Mouse (Mus musculus) erythroblast, embryonic 14.5 days (primary cell): ENCODE results near the gene Stambpl1. TPM values are rescaled to one million over a fixed set of nuclear protein-coding genes. Genes with fewer than 3 reads are reported as not detected.

Experiments
- H3K27me3 ChIP-seq: 2 replicates; pipeline ENCODE4 v1.6.1; 2012; ENCODE audit warnings: inconsistent platforms; ENCODE audit not compliant: control insufficient read depth
- H3K36me3 ChIP-seq: 2 replicates; pipeline ENCODE4 v1.6.1; 2012; ENCODE audit warnings: mild to moderate bottlenecking, inconsistent platforms; ENCODE audit not compliant: control insufficient read depth
- H3K4me1 ChIP-seq: 2 replicates; pipeline ENCODE4 v1.6.1; 2012; ENCODE audit warnings: inconsistent platforms; ENCODE audit not compliant: control insufficient read depth
- H3K4me3 ChIP-seq: replicated peaks from 2 replicates; pipeline ENCODE3; 2012; ENCODE audit warnings: moderate library complexity, mild to moderate bottlenecking, inconsistent platforms
- H3K9me3 ChIP-seq: 2 replicates; pipeline ENCODE4 v1.6.1; 2012; ENCODE audit warnings: low read length, inconsistent platforms, mixed read lengths; ENCODE audit not compliant: control insufficient read depth
- GATA1 ChIP-seq: IDR thresholded peaks from 2 replicates; pipeline ENCODE4 v1.6.1; 2012; ENCODE audit warnings: low read length, inconsistent platforms, mixed read lengths
- TAL1 ChIP-seq: IDR thresholded peaks from 3 replicates; pipeline ENCODE4 v1.6.1; 2012; ENCODE audit warnings: low read length, inconsistent platforms, mixed read lengths
- polyA plus RNA-seq: library from polyadenylated mRNA; stranded (reverse); fragments of >175 nt; gene quantifications from 2 replicates; pipeline ENCODE4 v1.2.3, GENCODE M21; 2012

The Stambpl1 gene
- not detected in 2 replicates for polyA plus RNA-seq

GRCm38 (mm10) chr19:34192008-34192963 is at the start of gene Stambpl1:
TSS of gene Stambpl1 (plus strand) at chr19:34192229.
- peaks cover 11% of the 10 kb centered on the region for H3K4me1 ChIP-seq
- H3K27me3 ChIP-seq = peaks cover 12% of the 10 kb centered on the region
- no peaks in the 10 kb centered on the region for H3K36me3 ChIP-seq
- H3K9me3 ChIP-seq = no peaks in the 10 kb centered on the region
- H3K4me3 ChIP-seq = peak within 1 kb of the TSS; percentile 64
- TF ChIP-seq GATA1 (no peak), TAL1 (no peak)

- Histone ChIP-seq H3K4me3 (no peak overlapping the region), H3K27me3 (no peaks in the 10 kb centered on the region), H3K4me1 (no peaks in the 10 kb centered on the region), H3K9me3 (no peaks in the 10 kb centered on the region), H3K36me3 (no peaks in the 10 kb centered on the region)
- TF ChIP-seq GATA1 (no peak), TAL1 (no peak)
These were observed 43.6 kb upstream of the Stambpl1 start for GRCm38 (mm10) chr19:34148421-34148820.

- no peak overlapping the region for H3K4me3 ChIP-seq
These were observed 40.1 kb upstream of the Stambpl1 start for GRCm38 (mm10) chr19:34151909-34152308.

GRCm38 (mm10) chr19:34153263-34154144 is 38.5 kb upstream of the Stambpl1 start:
- no peak for TF ChIP-seq TAL1
- TF ChIP-seq GATA1 = no peak
- Histone ChIP-seq H3K4me1 (no peaks in the 10 kb centered on the region), H3K9me3 (no peaks in the 10 kb centered on the region), H3K36me3 (no peaks in the 10 kb centered on the region), H3K27me3 (no peaks in the 10 kb centered on the region), H3K4me3 (no peak overlapping the region)

More at GRCm38 (mm10) chr19:34151909-34152308, 40.1 kb upstream of the Stambpl1 start:
- no peak for TF ChIP-seq TAL1
- TF ChIP-seq GATA1 = no peak
- Histone ChIP-seq H3K36me3 (no peaks in the 10 kb centered on the region), H3K9me3 (no peaks in the 10 kb centered on the region), H3K4me1 (no peaks in the 10 kb centered on the region), H3K27me3 (no peaks in the 10 kb centered on the region)

- no peaks in the 10 kb centered on the region for H3K4me1 ChIP-seq
- no peaks in the 10 kb centered on the region for H3K36me3 ChIP-seq
- TF ChIP-seq GATA1 (no peak), TAL1 (no peak)
- no peak overlapping the region for H3K4me3 ChIP-seq
- no peaks in the 10 kb centered on the region for H3K9me3 ChIP-seq
- no peaks in the 10 kb centered on the region for H3K27me3 ChIP-seq
These were observed 29.3 kb upstream of the Stambpl1 start for GRCm38 (mm10) chr19:34162693-34163092.

GRCm38 (mm10) chr19:34165891-34166290 is 26.1 kb upstream of the Stambpl1 start, which contains the start of gene Ankrd22:
TSS of gene Ankrd22 (minus strand) at chr19:34166053.
- Histone ChIP-seq H3K36me3 (no peaks in the 10 kb centered on the region), H3K4me3 (no peak within 1 kb of the TSS), H3K9me3 (no peaks in the 10 kb centered on the region), H3K27me3 (no peaks in the 10 kb centered on the region), H3K4me1 (no peaks in the 10 kb centered on the region)
- TF ChIP-seq GATA1 = no peak
- TF ChIP-seq TAL1 = no peak

GRCm38 (mm10) chr19:34166386-34166785 is 25.6 kb upstream of the Stambpl1 start:
- Histone ChIP-seq H3K36me3 (no peaks in the 10 kb centered on the region), H3K4me1 (no peaks in the 10 kb centered on the region), H3K9me3 (no peaks in the 10 kb centered on the region), H3K27me3 (no peaks in the 10 kb centered on the region), H3K4me3 (no peak overlapping the region)
- TF ChIP-seq GATA1 = no peak
- no peak for TF ChIP-seq TAL1

- Histone ChIP-seq H3K4me1 (no peaks in the 10 kb centered on the region), H3K4me3 (no peak overlapping the region), H3K36me3 (no peaks in the 10 kb centered on the region), H3K9me3 (no peaks in the 10 kb centered on the region), H3K27me3 (no peaks in the 10 kb centered on the region)
- TF ChIP-seq GATA1 (no peak), TAL1 (no peak)
These were observed 23.9 kb upstream of the Stambpl1 start for GRCm38 (mm10) chr19:34167896-34168661.
